Mouse (Mus musculus): Measurements from ENCODE around the gene Pak2. TPM values are rescaled to one million over a fixed set of nuclear protein-coding genes. Genes with fewer than 3 reads are reported as not detected.
"Not testable (repeated sequence)": the region's sequence is repeated elsewhere in the genome, so short reads cannot be mapped to it uniquely, and the experiment has no call there.

Pak2 gene
- polyA plus RNA-seq, 1 experiment, result 16.8 TPM

DNA sequence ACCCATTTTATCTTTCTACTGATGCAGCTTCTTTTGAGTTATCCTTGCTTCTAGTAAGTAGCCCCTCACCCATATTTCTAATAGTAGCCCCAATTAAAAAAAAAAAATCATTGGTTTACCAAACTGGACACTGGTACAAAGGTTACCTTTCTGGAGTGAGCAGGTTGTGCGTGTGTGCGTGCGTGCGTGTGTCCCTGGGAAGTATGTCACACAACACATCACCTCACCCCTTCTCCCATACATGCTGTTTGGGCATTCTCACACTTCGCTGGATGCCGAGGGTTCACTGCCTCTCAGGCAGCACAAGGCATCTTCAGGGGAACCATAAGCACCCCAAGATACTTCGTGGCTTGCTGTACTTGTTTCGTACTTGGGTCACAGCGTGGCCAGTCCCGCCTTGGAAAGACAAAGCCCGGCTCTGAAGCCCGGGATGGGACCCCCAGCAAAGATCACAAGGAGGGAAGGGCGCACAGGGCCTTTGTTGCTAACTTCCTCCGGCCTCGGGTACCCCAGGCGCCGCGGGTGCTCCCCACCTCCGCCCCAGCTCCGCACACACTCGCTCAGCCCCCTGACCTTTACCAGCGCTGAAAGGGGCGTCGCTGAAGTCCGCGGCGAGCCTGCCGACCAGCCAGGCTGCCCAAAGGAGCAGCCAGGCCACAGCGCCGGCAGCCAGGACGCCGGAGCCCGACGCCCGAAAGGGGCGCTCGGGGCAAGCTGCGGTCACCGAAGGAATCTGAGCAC, 19.9 kb upstream of the Pak2 start:
- 2% methylated on average over 39 of the region's 39 CpGs for WGBS
- H3K27ac ChIP-seq (ENCODE audit: insufficient read depth, low read length), result peak overlapping the region; percentile 77
- TF ChIP-seq POLR2A (IDR thresholded peaks at IDR 0.05; ENCODE audit: low read depth, low read length) (no peak), CTCF (IDR thresholded peaks at IDR 0.05; ENCODE audit: extremely low read depth, insufficient read depth, insufficient read length, insufficient replicate concordance) (no peak)
- H3K4me3 ChIP-seq (ENCODE audit: extremely low read depth, insufficient read depth, insufficient read length), result peak overlapping the region; percentile 86
- H3K27me3 ChIP-seq (ENCODE audit: control insufficient read depth, insufficient read depth, low read length), result no peaks in the 10 kb centered on the region
- H3K4me1 ChIP-seq (ENCODE audit: control insufficient read depth, insufficient read depth, insufficient read length), result no peaks in the 10 kb centered on the region; the same call in 1 of the 2 replicates
- DNase-seq (ENCODE audit: low read depth in 1 of 2, low spot score in 2 of 2), result no peak
- H3K36me3 ChIP-seq (ENCODE audit: control insufficient read depth, insufficient read depth, low read length), result peaks cover 1% of the 10 kb centered on the region; the same call in 1 of the 2 replicates

DNA sequence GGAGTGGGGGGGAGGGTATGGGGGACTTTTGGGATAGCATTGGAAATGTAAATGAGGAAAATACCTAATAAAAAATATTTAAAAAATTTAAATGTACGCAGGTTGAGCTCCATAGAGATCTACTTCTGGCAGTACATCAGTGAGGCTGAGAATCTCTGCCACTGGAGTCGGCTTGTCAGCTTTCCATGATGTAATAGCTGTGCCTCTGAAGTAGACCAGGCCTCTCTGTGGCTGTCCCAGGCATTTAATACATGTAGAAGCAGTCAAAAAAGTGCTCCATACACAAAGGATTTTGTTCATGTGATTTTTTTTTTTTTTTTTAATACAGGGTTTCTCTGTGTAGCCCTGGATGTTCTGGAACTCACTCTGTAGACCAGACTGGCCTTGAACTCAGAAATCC, 18.6 kb upstream of the Pak2 start:
- not testable (repeated sequence) for H3K4me3 ChIP-seq (ENCODE audit: extremely low read depth, insufficient read depth, insufficient read length); DNase-seq (ENCODE audit: low read depth in 1 of 2, low spot score in 2 of 2); H3K27me3 ChIP-seq (ENCODE audit: control insufficient read depth, insufficient read depth, low read length); H3K4me1 ChIP-seq (ENCODE audit: control insufficient read depth, insufficient read depth, insufficient read length); H3K36me3 ChIP-seq (ENCODE audit: control insufficient read depth, insufficient read depth, low read length); H3K27ac ChIP-seq (ENCODE audit: insufficient read depth, low read length)
- 82% methylated on average over 2 of the region's 2 CpGs for WGBS

DNA sequence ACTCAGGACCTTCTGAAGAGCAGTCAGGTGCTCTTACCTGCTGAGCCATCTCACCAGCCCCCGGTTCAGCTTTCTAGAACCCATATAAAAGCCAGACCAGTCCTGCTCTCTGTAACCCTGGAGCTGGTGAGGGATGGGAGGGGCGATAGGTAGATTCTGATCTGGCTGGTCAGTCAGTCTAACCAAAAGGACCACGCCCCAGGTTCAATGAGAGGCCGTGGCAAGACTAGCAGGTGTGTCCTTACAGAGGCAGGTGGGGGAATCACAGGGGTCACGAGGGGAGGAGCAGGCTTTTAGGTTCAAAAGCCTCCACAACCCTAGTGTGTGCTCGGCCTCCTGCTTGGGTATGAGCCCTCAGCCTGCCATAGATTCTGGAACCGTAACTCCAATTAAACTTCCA, 12.3 kb upstream of the Pak2 start:
- Histone ChIP-seq H3K27me3 (ENCODE audit: control insufficient read depth, insufficient read depth, low read length) (no peaks in the 10 kb centered on the region), H3K4me1 (ENCODE audit: control insufficient read depth, insufficient read depth, insufficient read length) (no peaks in the 10 kb centered on the region; the same call in 1 of the 2 replicates), H3K36me3 (ENCODE audit: control insufficient read depth, insufficient read depth, low read length) (peaks cover 15% of the 10 kb centered on the region), H3K27ac (ENCODE audit: insufficient read depth, low read length) (no peak overlapping the region), H3K4me3 (ENCODE audit: extremely low read depth, insufficient read depth, insufficient read length) (no peak overlapping the region)
- TF ChIP-seq CTCF (IDR thresholded peaks at IDR 0.05; ENCODE audit: extremely low read depth, insufficient read depth, insufficient read length, insufficient replicate concordance), result no peak
- no peak for TF ChIP-seq POLR2A (IDR thresholded peaks at IDR 0.05; ENCODE audit: low read depth, low read length)
- no peak for DNase-seq (ENCODE audit: low read depth in 1 of 2, low spot score in 2 of 2)
- 92% methylated on average over 7 of the region's 7 CpGs for WGBS

DNA sequence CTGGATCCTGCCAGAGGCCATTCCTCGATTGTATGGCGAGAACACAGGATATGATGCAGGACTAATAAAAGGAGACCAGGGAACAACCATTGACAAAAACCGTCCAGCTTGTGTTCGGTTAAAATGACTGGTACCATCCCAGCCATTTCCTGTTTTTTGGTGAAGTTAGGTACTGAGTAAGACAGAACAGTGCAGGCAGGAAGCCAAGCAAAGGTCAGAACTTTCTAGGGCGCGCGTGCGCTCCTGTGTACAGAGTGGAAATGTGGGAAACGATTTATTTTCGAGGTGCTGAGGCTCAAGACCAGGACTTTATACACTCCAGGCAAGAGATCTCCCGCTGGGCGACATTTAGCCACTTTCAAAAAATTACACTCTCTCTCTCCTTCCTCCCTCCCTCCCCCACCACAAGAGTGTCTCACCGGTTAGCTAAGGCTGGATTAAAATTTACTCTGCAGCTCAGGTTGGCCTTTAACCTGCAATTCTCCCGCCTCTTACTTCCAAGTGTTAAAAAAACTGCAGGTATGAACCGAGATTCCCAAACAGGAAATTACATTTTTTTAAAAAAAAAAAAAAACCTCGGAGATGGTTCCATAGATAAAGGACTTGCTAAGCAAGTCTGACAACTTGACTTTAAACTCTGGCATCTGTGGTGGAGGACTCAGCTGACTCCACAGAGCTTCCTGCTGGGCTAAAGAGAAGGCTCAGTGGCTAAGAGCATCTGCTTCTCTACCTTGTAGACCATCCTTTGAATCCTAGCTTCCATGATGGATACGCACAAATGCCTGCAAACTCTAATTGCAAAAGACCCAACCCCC, 8.7 kb upstream of the Pak2 start:
- WGBS, result 21% methylated on average over 17 of the region's 17 CpGs
- Histone ChIP-seq H3K4me3 (ENCODE audit: extremely low read depth, insufficient read depth, insufficient read length) (0 out of 2 replicates have a peak overlapping the region, but pooled peaks have one; percentile 3), H3K27ac (ENCODE audit: insufficient read depth, low read length) (peak overlapping the region; percentile 81), H3K36me3 (ENCODE audit: control insufficient read depth, insufficient read depth, low read length) (peaks cover 19% of the 10 kb centered on the region), H3K27me3 (ENCODE audit: control insufficient read depth, insufficient read depth, low read length) (no peaks in the 10 kb centered on the region), H3K4me1 (ENCODE audit: control insufficient read depth, insufficient read depth, insufficient read length) (no peaks in the 10 kb centered on the region; the same call in 1 of the 2 replicates)
- DNase-seq (ENCODE audit: low read depth in 1 of 2, low spot score in 2 of 2), result peak in 1 of 2 experiments; percentile 37
- TF ChIP-seq CTCF (IDR thresholded peaks at IDR 0.05; ENCODE audit: extremely low read depth, insufficient read depth, insufficient read length, insufficient replicate concordance) (no peak), POLR2A (IDR thresholded peaks at IDR 0.05; ENCODE audit: low read depth, low read length) (no peak)

DNA sequence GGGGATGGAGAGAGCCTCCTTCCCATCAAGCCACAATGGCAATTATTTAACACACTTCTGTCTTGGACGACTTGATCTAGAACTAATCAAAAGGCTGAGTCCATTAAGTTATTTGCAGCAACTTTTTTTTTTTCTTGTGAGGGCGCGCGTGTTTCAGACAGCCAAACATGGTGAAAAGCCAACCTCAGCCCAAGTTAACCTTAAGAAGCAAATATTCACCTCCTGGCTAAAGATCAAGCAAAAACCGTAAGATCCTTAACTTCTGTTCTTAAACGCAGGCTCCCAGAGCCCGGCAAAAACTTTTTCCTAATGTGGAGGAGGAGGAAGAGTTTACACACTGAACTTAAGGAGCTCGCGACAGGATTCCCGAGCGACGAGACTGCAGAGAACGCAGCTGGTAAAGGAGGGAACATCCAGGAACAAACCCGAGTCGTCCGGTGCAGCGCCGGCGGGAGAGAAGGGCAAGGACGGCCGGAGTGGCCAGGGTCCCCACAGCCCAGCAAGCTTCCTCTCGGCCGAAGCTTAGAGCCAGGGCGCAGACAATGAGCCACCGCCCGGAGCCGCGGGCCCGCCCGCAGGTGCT, 643 bp downstream of the Pak2 start:
- H3K4me3 ChIP-seq (ENCODE audit: extremely low read depth, insufficient read depth, insufficient read length), result peak overlapping the region; percentile 97
- peak overlapping the region; percentile 99 for H3K27ac ChIP-seq (ENCODE audit: insufficient read depth, low read length)
- WGBS, result under 1% methylated on average over 30 of the region's 30 CpGs
- H3K36me3 ChIP-seq (ENCODE audit: control insufficient read depth, insufficient read depth, low read length), result 0 out of 2 replicates have a peak, but pooled peaks cover 2% of the 10 kb centered on the region
- DNase-seq (ENCODE audit: low read depth in 1 of 2, low spot score in 2 of 2), result no peak
- H3K27me3 ChIP-seq (ENCODE audit: control insufficient read depth, insufficient read depth, low read length), result no peaks in the 10 kb centered on the region
- peaks cover 6% of the 10 kb centered on the region; the same call in 1 of the 2 replicates for H3K4me1 ChIP-seq (ENCODE audit: control insufficient read depth, insufficient read depth, insufficient read length)
- TF ChIP-seq CTCF (IDR thresholded peaks at IDR 0.05; ENCODE audit: extremely low read depth, insufficient read depth, insufficient read length, insufficient replicate concordance), result no peak
- TF ChIP-seq POLR2A (IDR thresholded peaks at IDR 0.05; ENCODE audit: low read depth, low read length), result no peak

DNA sequence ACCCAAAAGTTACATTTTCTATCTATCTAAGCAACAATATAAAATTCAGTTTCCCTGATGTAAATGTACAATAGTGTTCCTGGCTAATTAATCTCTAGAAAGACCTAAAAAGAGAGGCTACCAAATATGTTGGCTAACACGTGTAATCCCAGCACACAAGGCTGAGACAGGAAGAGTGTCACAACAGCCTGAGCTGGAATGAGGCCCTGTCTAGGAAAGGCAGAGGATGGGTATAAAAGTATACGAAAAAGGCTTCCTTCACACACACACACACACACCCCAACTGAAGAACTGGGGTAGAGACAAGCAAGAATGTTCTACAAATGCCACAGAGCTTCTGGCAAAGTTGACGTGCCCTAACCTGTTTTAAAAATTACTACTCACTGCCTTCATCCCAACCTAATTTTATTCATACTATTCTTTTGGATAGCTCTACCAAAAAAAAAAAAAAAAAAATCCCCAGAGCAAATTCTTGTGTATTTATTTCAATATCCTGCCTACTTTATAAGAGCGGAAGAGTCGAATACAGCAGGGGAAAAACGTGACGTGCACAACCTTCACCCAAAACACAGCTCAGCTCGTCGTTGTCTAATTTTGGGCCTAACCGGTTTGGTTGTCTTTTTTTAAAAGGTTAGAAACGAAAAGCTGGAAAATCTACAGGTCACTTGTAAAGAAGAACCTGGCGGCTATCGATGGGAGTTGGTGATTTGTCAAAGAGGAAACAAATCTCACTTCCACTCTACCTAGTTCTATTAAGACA, 1.3 kb downstream of the Pak2 start:
- peak overlapping the region; percentile 99 for H3K27ac ChIP-seq (ENCODE audit: insufficient read depth, low read length)
- peaks cover 6% of the 10 kb centered on the region; the same call in 1 of the 2 replicates for H3K4me1 ChIP-seq (ENCODE audit: control insufficient read depth, insufficient read depth, insufficient read length)
- TF ChIP-seq CTCF (IDR thresholded peaks at IDR 0.05; ENCODE audit: extremely low read depth, insufficient read depth, insufficient read length, insufficient replicate concordance) (no peak), POLR2A (IDR thresholded peaks at IDR 0.05; ENCODE audit: low read depth, low read length) (no peak)
- H3K36me3 ChIP-seq (ENCODE audit: control insufficient read depth, insufficient read depth, low read length), result 0 out of 2 replicates have a peak, but pooled peaks cover 2% of the 10 kb centered on the region
- H3K4me3 ChIP-seq (ENCODE audit: extremely low read depth, insufficient read depth, insufficient read length), result peak overlapping the region; percentile 97
- WGBS, result 3% methylated on average over 13 of the region's 13 CpGs
- DNase-seq (ENCODE audit: low read depth in 1 of 2, low spot score in 2 of 2), result no peak
- no peaks in the 10 kb centered on the region for H3K27me3 ChIP-seq (ENCODE audit: control insufficient read depth, insufficient read depth, low read length)

Measured in spleen, adult 2 months (tissue).